Mouse (Mus musculus) layer of hippocampus, adult 9-10 months (tissue): ENCODE data around the gene Tmem39b.

Experiments used
- DNase-seq: peaks from one replicate; pipeline ENCODE4 v3.0.0; 2022; ENCODE audit warnings: low spot score

Gene Tmem39b

DNA sequence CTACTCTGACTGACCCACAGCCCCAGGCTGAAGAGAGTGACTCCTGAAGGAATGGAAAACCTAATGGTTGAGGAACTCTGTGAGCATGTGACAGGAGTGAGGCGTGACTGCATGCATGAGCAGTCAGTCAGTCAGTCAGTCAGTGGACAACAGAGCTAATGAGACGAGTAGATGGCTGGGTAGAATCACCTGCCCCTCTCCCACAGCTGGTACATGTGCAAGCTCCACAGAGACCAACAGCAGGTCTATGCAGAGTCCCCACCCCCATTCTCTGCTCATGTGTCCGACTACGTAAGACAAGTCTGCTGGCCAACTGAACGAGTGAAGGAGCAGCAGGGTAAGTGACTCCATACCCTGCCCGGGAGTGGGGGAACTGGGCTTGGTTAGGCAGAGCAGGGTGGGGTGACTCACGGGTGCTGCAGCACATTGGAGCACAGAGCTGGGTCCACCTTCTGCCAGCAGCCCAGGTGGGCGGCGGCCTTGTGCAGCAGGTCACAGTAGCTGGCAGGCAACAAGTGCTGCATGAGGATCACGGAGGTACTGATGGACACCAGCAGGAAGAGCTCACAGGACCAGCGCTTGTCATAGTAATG is 12.6 kb downstream of the Tmem39b start:
- DNase-seq: no peak

DNA sequence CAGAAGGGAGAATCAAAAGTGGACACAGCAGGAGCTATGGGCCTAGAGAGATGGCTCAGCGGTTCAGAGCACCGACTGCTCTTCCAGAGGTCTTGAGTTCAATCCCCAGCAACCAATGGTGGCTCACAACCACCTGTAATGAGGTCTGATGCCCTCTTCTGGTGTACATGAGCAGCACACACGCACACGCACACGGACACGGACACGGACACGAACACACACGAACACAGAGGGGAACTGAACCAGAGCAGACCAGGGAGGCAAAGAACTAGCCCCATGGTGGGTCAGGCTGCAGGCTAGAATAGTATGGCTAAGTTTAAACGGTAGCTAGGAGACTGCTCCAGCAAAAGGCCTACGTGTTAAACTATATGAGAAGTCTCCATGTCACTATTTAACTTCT is 14.8 kb downstream of the Tmem39b start:
- DNase-seq: no peak

GRCm38 (mm10) chr4:129672878-129673449 is 23.7 kb downstream of the Tmem39b start:
- no peak for DNase-seq

DNA sequence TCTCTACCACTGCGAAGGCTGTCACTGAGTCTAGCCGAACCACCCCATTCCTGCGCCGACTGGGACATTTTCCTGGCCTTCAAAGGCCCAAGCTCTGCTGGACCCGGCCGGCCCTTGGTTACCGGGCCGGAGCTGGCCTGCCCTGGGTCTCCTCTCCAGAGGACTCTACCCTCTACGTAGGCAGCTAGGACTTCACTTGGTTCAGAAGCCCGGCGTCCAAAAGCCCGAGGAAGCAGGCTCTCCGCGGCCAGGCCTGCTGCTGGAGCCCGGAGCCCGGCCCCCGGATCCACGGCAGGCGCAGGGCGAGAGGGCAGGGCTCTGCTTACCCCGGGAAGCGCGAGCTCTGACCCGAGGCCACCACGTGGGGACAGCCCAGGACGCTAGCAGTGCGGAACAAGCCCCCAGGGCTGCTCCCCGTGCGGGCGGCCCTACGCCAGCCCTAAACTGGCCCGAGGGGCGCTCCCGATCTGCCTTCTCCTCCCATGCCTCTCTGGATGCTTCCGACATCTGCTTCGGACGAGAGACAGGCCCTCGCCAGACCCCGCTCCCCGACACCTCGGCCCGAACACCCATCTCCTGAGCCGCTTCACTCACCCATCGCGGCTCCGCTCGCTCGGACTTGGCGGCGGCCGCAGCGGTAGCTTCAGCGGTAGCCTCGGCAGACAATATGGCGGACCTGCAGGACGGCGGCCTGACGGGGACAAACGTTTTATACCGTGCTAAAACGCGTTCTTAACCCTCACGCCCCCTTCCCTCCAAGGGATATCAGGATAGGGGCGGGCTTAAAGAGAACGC is 24.4 kb downstream of the Tmem39b start, which contains the start of gene Kpna6:
TSS of gene Kpna6 (minus strand) at position 685 of the 795 bp plus-strand sequence.
- DNase-seq: peak; percentile 72

GRCm38 (mm10) chr4:129671491-129672082 is 25.1 kb downstream of the Tmem39b start:
- peak; percentile 29 for DNase-seq

DNA sequence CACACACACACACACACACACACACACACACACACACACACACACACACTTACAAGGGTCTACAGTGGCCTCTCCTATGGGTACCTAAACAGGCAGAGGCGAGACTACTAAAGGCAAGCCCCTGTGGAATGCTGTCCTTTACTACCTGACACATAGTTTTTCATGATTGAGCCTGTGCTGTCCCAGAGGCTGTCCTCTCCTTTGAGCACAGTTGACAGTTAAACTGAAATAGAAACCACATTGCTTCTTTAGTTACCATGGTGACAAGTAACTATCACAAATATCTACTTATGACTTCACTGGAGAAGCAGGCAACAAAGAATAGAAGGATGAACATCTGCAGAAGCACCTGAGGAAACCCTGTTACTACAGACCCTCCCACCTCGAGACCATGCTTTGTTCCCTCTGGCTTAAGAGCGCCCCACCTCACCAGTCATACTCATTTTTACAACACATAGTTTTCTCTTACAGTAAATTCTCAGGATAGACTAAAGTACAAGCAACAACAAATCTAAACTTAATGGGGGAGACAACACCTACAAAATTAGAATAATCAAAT is 34.3 kb downstream of the Tmem39b start:
- DNase-seq: no peak

DNA sequence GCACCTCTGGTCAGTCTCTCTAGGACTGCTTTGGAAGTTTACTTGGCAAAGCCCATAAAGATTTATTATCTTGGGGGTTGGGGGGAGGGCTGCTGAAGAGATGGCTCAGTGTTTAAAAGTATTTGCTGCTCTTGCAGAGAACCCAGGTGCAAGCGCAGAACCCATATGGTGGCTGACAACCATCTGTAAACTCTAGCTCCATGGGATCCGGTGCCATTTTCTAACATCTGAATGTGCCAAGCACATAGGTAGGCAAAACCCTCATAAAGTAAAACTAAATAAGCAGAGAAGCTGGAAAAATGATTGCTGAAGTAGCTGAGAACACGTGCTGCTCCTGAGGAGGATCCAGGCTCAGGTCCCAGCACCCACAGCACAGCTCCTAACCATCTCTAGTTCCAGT is 35.1 kb downstream of the Tmem39b start:
- no peak for DNase-seq

DNA sequence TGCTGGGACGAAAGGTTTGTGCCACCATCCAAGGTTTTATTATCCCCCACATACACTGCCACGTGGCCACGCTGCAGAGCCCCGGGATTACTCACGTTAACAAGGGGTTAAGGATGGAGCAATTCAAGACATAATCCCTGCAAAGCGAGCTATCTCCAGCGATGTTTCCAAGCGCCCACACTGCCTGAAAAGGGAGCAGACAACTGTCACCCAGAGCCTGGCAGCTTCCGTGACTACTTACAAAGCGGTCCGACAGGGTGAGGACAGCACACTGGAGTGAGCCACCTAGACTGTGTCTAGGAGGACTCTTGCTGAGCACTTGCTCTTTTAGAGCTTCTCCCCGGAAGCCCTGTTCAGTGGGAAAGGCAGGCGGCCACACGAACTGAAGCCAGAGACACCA is 41.9 kb downstream of the Tmem39b start:
- DNase-seq: no peak

DNA sequence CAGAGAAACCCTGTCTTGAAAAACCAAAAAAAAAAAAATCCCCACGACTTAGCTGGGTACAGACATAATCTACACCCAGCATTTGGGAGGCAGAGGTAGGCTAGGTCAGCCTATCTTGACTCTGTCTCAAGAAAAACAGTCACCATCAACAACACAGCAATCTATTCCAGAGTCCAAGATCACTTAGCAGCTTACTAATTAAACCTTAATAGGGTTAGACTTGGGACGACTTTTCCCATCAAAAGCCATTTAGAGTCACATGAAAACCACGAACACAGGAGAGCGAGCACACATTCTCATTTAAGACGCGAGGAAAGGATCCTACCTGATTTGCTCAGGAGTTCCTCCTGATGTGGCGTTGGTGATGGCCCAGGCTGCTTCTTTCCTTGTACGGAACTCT is 46.3 kb downstream of the Tmem39b start:
- DNase-seq: no peak

DNA sequence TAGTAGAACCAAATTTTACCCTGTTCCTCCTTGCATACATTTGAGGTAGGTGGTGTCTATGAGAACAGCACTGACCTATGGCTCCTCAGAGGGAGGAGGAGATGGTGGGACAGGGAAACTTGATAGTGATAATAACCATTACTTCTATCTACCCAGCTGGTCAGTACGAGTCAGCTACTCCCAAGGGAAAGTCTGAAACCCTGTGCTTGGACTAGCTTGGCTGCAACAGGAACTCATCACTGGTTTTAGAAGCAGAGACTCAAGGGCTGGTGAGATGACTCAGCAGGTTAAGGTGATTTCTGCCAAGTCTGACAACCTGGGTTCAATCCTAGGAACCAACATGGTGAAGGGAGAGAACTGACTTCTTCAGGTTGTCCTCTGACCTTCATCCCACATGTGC is 48.0 kb downstream of the Tmem39b start:
- DNase-seq: no peak

DNA sequence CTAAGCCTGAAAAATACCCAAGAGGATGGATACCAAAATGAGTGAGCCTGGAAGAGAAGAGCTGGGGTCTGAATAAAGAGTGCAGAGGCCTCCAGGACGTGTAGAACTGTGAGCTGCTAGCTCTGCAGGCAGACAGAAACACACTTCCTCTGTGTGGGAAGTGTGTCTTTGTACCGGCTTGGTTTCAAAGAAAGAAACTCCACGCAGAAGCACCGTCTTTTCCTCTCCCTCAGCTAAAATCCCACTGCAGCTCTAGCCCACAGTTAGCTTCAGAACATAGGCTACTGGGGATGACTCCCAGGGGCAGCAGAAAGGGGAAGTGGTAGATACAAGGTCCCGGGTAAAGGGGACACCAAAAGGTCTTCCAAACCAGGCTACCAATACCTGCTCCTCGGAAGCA is 51.4 kb downstream of the Tmem39b start:
- no peak for DNase-seq

- no peak for DNase-seq
Measured at GRCm38 (mm10) chr4:129641756-129642155, 54.9 kb downstream of the Tmem39b start.

- peak; percentile 94 for DNase-seq
Measured at GRCm38 (mm10) chr4:129640638-129641467, 55.8 kb downstream of the Tmem39b start, which contains the start of gene Txlna. Gene Txlna (minus strand): TSS chr4:129641065.

GRCm38 (mm10) chr4:129640101-129640637 is 56.5 kb downstream of the Tmem39b start:
- no peak for DNase-seq

- no peak for DNase-seq
Measured at GRCm38 (mm10) chr4:129639221-129639620, 57.4 kb downstream of the Tmem39b start.

- no peak for DNase-seq
Measured at GRCm38 (mm10) chr4:129633852-129634251, 62.8 kb downstream of the Tmem39b start.

DNA sequence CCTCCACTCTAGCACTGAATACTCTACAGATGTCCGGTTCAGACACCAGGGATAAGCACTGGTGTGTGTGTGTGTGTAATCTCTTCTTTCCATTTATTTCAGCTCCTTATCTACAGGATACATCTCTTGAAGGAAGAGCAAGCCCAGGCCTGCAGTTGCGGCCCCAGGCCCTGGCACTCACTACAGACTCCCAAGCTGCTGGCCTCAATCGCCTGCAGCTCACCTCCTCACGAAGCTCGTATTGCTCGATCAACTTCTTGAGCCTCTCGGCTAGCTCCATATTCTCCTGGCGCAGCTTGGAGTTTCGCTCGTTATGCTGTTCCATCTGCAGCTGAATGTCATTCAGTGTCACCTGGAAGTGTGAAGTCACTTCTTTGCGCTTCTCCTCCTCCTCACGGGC is 64.8 kb downstream of the Tmem39b start:
- DNase-seq: no peak

GRCm38 (mm10) chr4:129630944-129631343 is 65.7 kb downstream of the Tmem39b start:
- no peak for DNase-seq
